Mouse (Mus musculus) limb, embryonic 14.5 days (tissue): Measurements from ENCODE around the gene Kif19a. TPM values are rescaled to one million over a fixed set of nuclear protein-coding genes. Genes with fewer than 3 reads are reported as not detected.

Experiments
- ATAC-seq: fragments of 200-750 bp; cut with Nextera tagmentation; 2 replicates; pipeline ENCODE4 v1.8.0; 2017; ENCODE audit warnings: low read depth, moderate number of reproducible peaks, moderate TSS enrichment; ENCODE audit not compliant: low FRiP score
- DNase-seq: peaks from one replicate; pipeline ENCODE4 v3.0.0-alpha.2; 2015; ENCODE audit warnings: low spot score
- H3K27ac ChIP-seq: fragments of 300-500 bp; sonication (generic); replicated peaks from 2 replicates; pipeline ENCODE4 v1.5.1; 2014; ENCODE audit warnings: low read depth, mild to moderate bottlenecking, low read length, moderate library complexity, mixed read lengths
- H3K27me3 ChIP-seq: fragments of 300-500 bp; sonication (generic); 2 replicates; pipeline ENCODE4 v1.6.1; 2014; ENCODE audit warnings: low read length, mixed read lengths; ENCODE audit not compliant: control insufficient read depth, insufficient read depth
- H3K36me3 ChIP-seq: fragments of 300-500 bp; sonication (generic); 2 replicates; pipeline ENCODE4 v1.6.1; 2014; ENCODE audit warnings: mild to moderate bottlenecking, low read length, moderate library complexity, mixed read lengths; ENCODE audit not compliant: control insufficient read depth, insufficient read depth
- H3K4me1 ChIP-seq: fragments of 300-500 bp; sonication (generic); 2 replicates; pipeline ENCODE4 v1.6.1; 2014; ENCODE audit warnings: antibody characterized with exemption, low read length, mixed read lengths; ENCODE audit not compliant: control insufficient read depth, insufficient read depth
- H3K4me2 ChIP-seq: fragments of 300-500 bp; sonication (generic); replicated peaks from 2 replicates; pipeline ENCODE4 v1.6.1; 2014; ENCODE audit warnings: low read depth, mild to moderate bottlenecking, low read length, moderate library complexity; ENCODE audit not compliant: severe bottlenecking
- H3K4me3 ChIP-seq: fragments of 300-500 bp; sonication (generic); replicated peaks from 2 replicates; pipeline ENCODE4 v1.5.1; 2014; ENCODE audit warnings: low read length
- H3K9ac ChIP-seq: fragments of 300-500 bp; sonication (generic); 2 replicates; pipeline ENCODE4 v1.6.1; 2014; ENCODE audit warnings: mild to moderate bottlenecking, low read depth, low read length, moderate library complexity; ENCODE audit not compliant: severe bottlenecking
- H3K9me3 ChIP-seq: fragments of 300-500 bp; sonication (generic); 2 replicates; pipeline ENCODE4 v1.6.1; 2016; ENCODE audit warnings: low read length; ENCODE audit not compliant: control insufficient read depth
- POLR2A ChIP-seq: fragments of 200-500 bp; IDR thresholded peaks from 2 replicates; pipeline ENCODE4 v1.8.0; 2012; ENCODE audit warnings: inconsistent platforms, mild to moderate bottlenecking, moderate library complexity, borderline replicate concordance; ENCODE audit not compliant: insufficient read depth, insufficient read length; ENCODE audit errors: extremely low read depth
- WGBS: fragments of 180-500 bp; shearing (Covaris S2); extraction: QIAGEN DNeasy Blood & Tissue Kit; methylation state at CpG from one replicate; pipeline ENCODE4 v1.1.7; 2014; 5-methylcytosine and 5-hydroxymethylcytosine counted together
- polyA plus RNA-seq, 2 experiments: library from polyadenylated mRNA; depleted of rRNA in 1 of 2; stranded (reverse) in 1 of 2; unstranded in 1 of 2; fragments of >200 nt; fragmentation: Nextera tagmentation in 1 of 2; extraction: Ambion mirVana in 1 of 2; gene quantifications; 2 replicates each; pipeline versions ENCODE4 v1.2.1 to v1.2.3; 2012 to 2014

Gene Kif19a
- polyA plus RNA-seq, 2 experiments, result 0.39 to 0.93 TPM

GRCm38 (mm10) chr11:114821325-114821724 lies 56.1 kb downstream of the Kif19a start:
- no peak for TF ChIP-seq POLR2A
- WGBS, result 42% methylated on average over 1 of the region's 1 CpGs
- no peak overlapping the region for H3K4me2 ChIP-seq
- no peak overlapping the region for H3K9ac ChIP-seq
- H3K4me1 ChIP-seq, result peaks cover 14% of the 10 kb centered on the region
- H3K9me3 ChIP-seq, result no peaks in the 10 kb centered on the region
- H3K4me3 ChIP-seq, result no peak overlapping the region
- no peak overlapping the region for H3K27ac ChIP-seq
- ATAC-seq (no peak), DNase-seq (no peak)
- no peaks in the 10 kb centered on the region for H3K36me3 ChIP-seq
- no peaks in the 10 kb centered on the region for H3K27me3 ChIP-seq

GRCm38 (mm10) chr11:114822727-114823126 lies 57.5 kb downstream of the Kif19a start:
- Histone ChIP-seq H3K9ac (no peak overlapping the region), H3K36me3 (no peaks in the 10 kb centered on the region), H3K27me3 (no peaks in the 10 kb centered on the region), H3K27ac (peak overlapping the region; percentile 56), H3K4me2 (peak overlapping the region; percentile 29; the same call in 1 of the 2 replicates), H3K9me3 (no peaks in the 10 kb centered on the region), H3K4me1 (peaks cover 14% of the 10 kb centered on the region), H3K4me3 (no peak overlapping the region)
- TF ChIP-seq POLR2A, result no peak
- peak; percentile 83 for DNase-seq
- 38% methylated on average over 12 of the region's 12 CpGs for WGBS
- peak; percentile 85 for ATAC-seq

- Histone ChIP-seq H3K4me2 (peak overlapping the region; percentile 29; the same call in 1 of the 2 replicates), H3K9ac (no peak overlapping the region), H3K4me1 (peaks cover 14% of the 10 kb centered on the region), H3K27me3 (no peaks in the 10 kb centered on the region), H3K36me3 (no peaks in the 10 kb centered on the region), H3K27ac (peak overlapping the region; percentile 56), H3K4me3 (no peak overlapping the region), H3K9me3 (no peaks in the 10 kb centered on the region)
- DNase-seq, result peak; percentile 45
- ATAC-seq, result peak; percentile 54
- TF ChIP-seq POLR2A, result no peak
- 1% methylated on average over 11 of the region's 11 CpGs for WGBS
Measured at GRCm38 (mm10) chr11:114823199-114823725, 58.1 kb downstream of the Kif19a start.

- Histone ChIP-seq H3K27ac (no peak overlapping the region), H3K36me3 (no peaks in the 10 kb centered on the region), H3K9ac (no peak overlapping the region), H3K4me1 (peaks cover 39% of the 10 kb centered on the region), H3K4me2 (no peak overlapping the region), H3K9me3 (no peaks in the 10 kb centered on the region), H3K4me3 (no peak overlapping the region), H3K27me3 (no peaks in the 10 kb centered on the region)
- ATAC-seq (no peak), DNase-seq (no peak)
- 72% methylated on average over 5 of the region's 5 CpGs for WGBS
- TF ChIP-seq POLR2A, result no peak
Measured at GRCm38 (mm10) chr11:114826686-114827085, 61.5 kb downstream of the Kif19a start.

- H3K4me1 ChIP-seq, result peaks cover 24% of the 10 kb centered on the region
- DNase-seq, result peak; percentile 75
- H3K27me3 ChIP-seq, result no peaks in the 10 kb centered on the region
- peak overlapping the region; percentile 62 for H3K4me2 ChIP-seq
- ATAC-seq, result peak; percentile 93
- H3K27ac ChIP-seq, result peak overlapping the region; percentile 88
- H3K9me3 ChIP-seq, result no peaks in the 10 kb centered on the region
- H3K9ac ChIP-seq, result peak overlapping the region; percentile 54
- H3K4me3 ChIP-seq, result peak overlapping the region; percentile 26
- H3K36me3 ChIP-seq, result no peaks in the 10 kb centered on the region
- TF ChIP-seq POLR2A, result no peak
- WGBS, result 4% methylated on average over 24 of the region's 24 CpGs
Measured at GRCm38 (mm10) chr11:114829499-114830432, 64.6 kb downstream of the Kif19a start.
